Mouse (Mus musculus): ENCODE measurements around the gene Zfp583. TPM values are rescaled to one million over a fixed set of nuclear protein-coding genes. Genes with fewer than 3 reads are reported as not detected.

Gene Zfp583
- polyA plus RNA-seq, 1 experiment from 2014 or later: 5.8 TPM

DNA sequence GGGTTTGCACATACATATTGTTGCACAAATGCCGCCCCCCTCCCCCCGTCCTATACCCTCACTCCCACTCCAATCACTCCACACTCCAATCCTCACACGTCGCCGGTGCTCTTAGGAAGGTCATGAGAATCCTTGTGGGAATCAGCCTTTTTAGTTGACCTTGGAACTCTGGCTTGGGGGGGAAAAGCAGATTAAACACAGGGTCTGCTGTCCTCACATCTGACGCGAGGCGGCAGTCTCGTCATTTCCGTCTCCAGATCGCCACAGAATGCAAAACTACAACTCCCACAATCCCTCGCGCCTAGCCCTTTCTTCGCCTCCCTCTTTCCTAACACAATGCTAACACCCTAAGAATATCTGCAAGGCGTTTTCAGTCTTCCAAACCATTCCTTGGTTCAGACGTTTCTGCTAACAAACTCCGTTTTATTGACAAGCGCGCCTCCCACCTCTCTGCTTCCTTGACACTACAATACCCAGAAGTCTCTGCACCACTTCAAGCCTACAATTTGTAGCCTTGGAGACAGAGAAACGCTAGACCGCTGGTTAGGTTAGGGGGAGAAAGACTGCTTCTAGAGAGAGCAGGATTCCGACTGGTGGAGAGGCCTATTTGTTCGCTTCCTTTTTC is 47.5 kb downstream of the Zfp583 start:
- peak overlapping the region; percentile 42 for H3K4me3 ChIP-seq (ENCODE audit: low read depth, low read length)
- no peaks in the 10 kb centered on the region for H3K36me3 ChIP-seq (ENCODE audit: control insufficient read depth, insufficient read depth, low read length)
- no peaks in the 10 kb centered on the region for H3K27me3 ChIP-seq (ENCODE audit: control insufficient read depth, insufficient read depth, low read length)
- H3K4me2 ChIP-seq (replicated peaks; ENCODE audit: low read depth, low read length): peak overlapping the region; percentile 52
- H3K27ac ChIP-seq (ENCODE audit: low read length): peak overlapping the region; percentile 86
- 1% methylated on average over 23 of the region's 23 CpGs for WGBS
- H3K4me1 ChIP-seq (ENCODE audit: control insufficient read depth, insufficient read depth, low read length): peaks cover 5% of the 10 kb centered on the region; the same call in 1 of the 2 replicates
- H3K9me3 ChIP-seq (ENCODE audit: control insufficient read depth, low read depth, low read length): no peaks in the 10 kb centered on the region
- peak; percentile 60 for ATAC-seq (ENCODE audit: insufficient number of reproducible peaks, insufficient read depth, low FRiP score, low read depth)
- no peak overlapping the region; the same call in 1 of the 2 replicates for H3K9ac ChIP-seq (replicated peaks; ENCODE audit: low read depth, low read length)

DNA sequence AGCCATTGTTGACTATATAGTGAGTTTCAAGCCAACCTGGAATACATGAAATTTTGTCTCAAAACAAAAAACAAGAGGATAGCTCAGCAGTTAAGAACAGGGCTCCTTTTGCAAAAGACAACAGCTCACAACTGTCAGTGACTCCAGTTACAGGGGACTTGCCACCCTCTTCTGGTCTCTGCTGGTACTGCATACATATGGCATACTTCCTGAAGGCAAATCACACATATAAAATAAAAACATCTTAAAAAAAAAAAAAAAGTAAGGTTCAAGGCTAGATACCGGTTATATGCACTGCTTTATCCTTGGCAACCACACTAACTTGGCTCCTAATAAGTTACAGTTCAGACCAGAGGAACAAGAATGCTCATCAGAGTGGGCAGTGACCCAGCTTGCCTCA is 48.3 kb downstream of the Zfp583 start:
- Histone ChIP-seq H3K9ac (replicated peaks; ENCODE audit: low read depth, low read length) (no peak overlapping the region), H3K27ac (ENCODE audit: low read length) (no peak overlapping the region), H3K4me1 (ENCODE audit: control insufficient read depth, insufficient read depth, low read length) (peaks cover 5% of the 10 kb centered on the region; the same call in 1 of the 2 replicates), H3K36me3 (ENCODE audit: control insufficient read depth, insufficient read depth, low read length) (no peaks in the 10 kb centered on the region), H3K4me2 (replicated peaks; ENCODE audit: low read depth, low read length) (peak overlapping the region; percentile 52), H3K4me3 (ENCODE audit: low read depth, low read length) (peak overlapping the region; percentile 42), H3K27me3 (ENCODE audit: control insufficient read depth, insufficient read depth, low read length) (no peaks in the 10 kb centered on the region), H3K9me3 (ENCODE audit: control insufficient read depth, low read depth, low read length) (no peaks in the 10 kb centered on the region)
- 0% methylated on average over 1 of the region's 1 CpGs for WGBS
- no peak for ATAC-seq (ENCODE audit: insufficient number of reproducible peaks, insufficient read depth, low FRiP score, low read depth)

DNA sequence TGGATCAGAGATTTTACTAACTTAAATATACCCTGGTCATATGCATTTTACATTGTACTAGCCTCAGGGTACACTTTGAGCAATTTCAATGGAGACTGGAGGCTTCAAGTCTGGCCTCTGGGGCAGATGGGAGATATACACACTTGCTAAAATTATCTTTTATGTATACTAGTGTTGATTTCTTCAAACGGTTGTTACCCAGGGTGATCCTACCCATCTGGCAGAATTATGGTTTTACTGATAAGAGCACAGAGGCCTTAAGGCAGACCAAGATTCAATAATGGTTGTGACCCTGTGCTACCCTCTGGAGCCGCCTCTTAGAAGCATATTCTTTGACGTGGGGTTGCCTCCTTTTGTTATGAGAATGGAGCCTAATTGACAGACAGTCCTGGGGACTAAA is 53.2 kb downstream of the Zfp583 start:
- no peak overlapping the region for H3K4me3 ChIP-seq (ENCODE audit: low read depth, low read length)
- no peaks in the 10 kb centered on the region for H3K9me3 ChIP-seq (ENCODE audit: control insufficient read depth, low read depth, low read length)
- no peaks in the 10 kb centered on the region for H3K36me3 ChIP-seq (ENCODE audit: control insufficient read depth, insufficient read depth, low read length)
- WGBS: 28% methylated on average over 3 of the region's 3 CpGs
- no peak overlapping the region for H3K9ac ChIP-seq (replicated peaks; ENCODE audit: low read depth, low read length)
- no peaks in the 10 kb centered on the region for H3K27me3 ChIP-seq (ENCODE audit: control insufficient read depth, insufficient read depth, low read length)
- no peaks in the 10 kb centered on the region for H3K4me1 ChIP-seq (ENCODE audit: control insufficient read depth, insufficient read depth, low read length)
- no peak overlapping the region for H3K4me2 ChIP-seq (replicated peaks; ENCODE audit: low read depth, low read length)
- no peak for ATAC-seq (ENCODE audit: insufficient number of reproducible peaks, insufficient read depth, low FRiP score, low read depth)
- no peak overlapping the region for H3K27ac ChIP-seq (ENCODE audit: low read length)

DNA sequence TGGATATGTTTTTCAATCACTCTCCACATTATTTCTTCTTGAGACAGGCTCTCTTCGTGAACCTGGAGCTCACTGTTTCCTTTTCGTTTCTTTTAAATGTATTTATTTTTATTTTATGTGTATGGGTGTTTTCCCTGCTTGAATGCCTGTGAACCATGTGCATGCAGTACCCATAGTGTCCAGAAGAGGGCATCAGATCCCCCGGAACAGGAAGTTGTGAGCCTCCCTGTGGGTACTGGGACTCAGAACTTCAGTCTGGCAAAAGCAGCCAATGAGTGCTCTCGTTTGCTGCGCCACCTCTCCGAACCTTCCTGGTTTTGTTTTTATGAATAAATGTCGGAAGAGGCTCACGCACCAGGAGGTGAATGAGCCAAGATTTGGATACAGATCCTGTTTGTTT is 65.4 kb downstream of the Zfp583 start:
- Histone ChIP-seq H3K36me3 (ENCODE audit: control insufficient read depth, insufficient read depth, low read length) (no peaks in the 10 kb centered on the region), H3K4me2 (replicated peaks; ENCODE audit: low read depth, low read length) (no peak overlapping the region), H3K27ac (ENCODE audit: low read length) (no peak overlapping the region), H3K4me3 (ENCODE audit: low read depth, low read length) (no peak overlapping the region), H3K27me3 (ENCODE audit: control insufficient read depth, insufficient read depth, low read length) (no peaks in the 10 kb centered on the region), H3K9me3 (ENCODE audit: control insufficient read depth, low read depth, low read length) (no peaks in the 10 kb centered on the region), H3K9ac (replicated peaks; ENCODE audit: low read depth, low read length) (no peak overlapping the region), H3K4me1 (ENCODE audit: control insufficient read depth, insufficient read depth, low read length) (no peaks in the 10 kb centered on the region)
- WGBS: 67% methylated on average over 8 of the region's 8 CpGs
- ATAC-seq (ENCODE audit: insufficient number of reproducible peaks, insufficient read depth, low FRiP score, low read depth): no peak

Other genes with a start within 250 kb of the Zfp583 start
- 14.6 and 18.1 TPM in 2 replicates for gene Zfp787, start 175.3 kb downstream of the Zfp583 start, polyA plus RNA-seq (2014; fragmentation: Nextera tagmentation; extraction: Ambion mirVana)
- 43.5 and 52.4 TPM in 2 replicates for gene Zfp444, start 159.1 kb downstream of the Zfp583 start, polyA plus RNA-seq (2014; fragmentation: Nextera tagmentation; extraction: Ambion mirVana)
- gene Galp, start 134.2 kb downstream of the Zfp583 start, polyA plus RNA-seq (2014; fragmentation: Nextera tagmentation; extraction: Ambion mirVana): not detected in 2 replicates
- not detected in 2 replicates for gene Zscan5b, start 109.0 kb downstream of the Zfp583 start, polyA plus RNA-seq (2014; fragmentation: Nextera tagmentation; extraction: Ambion mirVana)
- not detected in 2 replicates for gene Epp13, start 78.6 kb downstream of the Zfp583 start, polyA plus RNA-seq (2014; fragmentation: Nextera tagmentation; extraction: Ambion mirVana)
- gene Zfp667, start 44.7 kb downstream of the Zfp583 start, polyA plus RNA-seq (2014; fragmentation: Nextera tagmentation; extraction: Ambion mirVana): 8.7 and 9.0 TPM in 2 replicates
- 2.1 and 2.3 TPM in 2 replicates for gene Gm3854, start 12.5 kb upstream of the Zfp583 start, polyA plus RNA-seq (2014; fragmentation: Nextera tagmentation; extraction: Ambion mirVana)
- gene Zfp78, start 32.0 kb upstream of the Zfp583 start, polyA plus RNA-seq (2014; fragmentation: Nextera tagmentation; extraction: Ambion mirVana): 3.3 and 4.5 TPM in 2 replicates
- 8.9 and 11.6 TPM in 2 replicates for gene Zfp28, start 52.0 kb upstream of the Zfp583 start, polyA plus RNA-seq (2014; fragmentation: Nextera tagmentation; extraction: Ambion mirVana)
- gene Smim17, start 67.4 kb upstream of the Zfp583 start, polyA plus RNA-seq (2014; fragmentation: Nextera tagmentation; extraction: Ambion mirVana): not detected in 2 replicates
- gene Gm20715, start 79.0 kb upstream of the Zfp583 start, polyA plus RNA-seq (2014; fragmentation: Nextera tagmentation; extraction: Ambion mirVana): not detected in 2 replicates
- gene Olfr1344, start 107.4 kb upstream of the Zfp583 start, polyA plus RNA-seq (2014; fragmentation: Nextera tagmentation; extraction: Ambion mirVana): 0.13 TPM in 1 of 2 replicates, not detected in the other
- gene Olfr1336, start 124.9 kb upstream of the Zfp583 start, polyA plus RNA-seq (2014; fragmentation: Nextera tagmentation; extraction: Ambion mirVana): not detected in 2 replicates
- gene Olfr1346, start 135.8 kb upstream of the Zfp583 start, polyA plus RNA-seq (2014; fragmentation: Nextera tagmentation; extraction: Ambion mirVana): not detected in 2 replicates
- gene Olfr5, start 155.7 kb upstream of the Zfp583 start, polyA plus RNA-seq (2014; fragmentation: Nextera tagmentation; extraction: Ambion mirVana): not detected in 2 replicates
- not detected in 2 replicates for gene Olfr1347, start 168.5 kb upstream of the Zfp583 start, polyA plus RNA-seq (2014; fragmentation: Nextera tagmentation; extraction: Ambion mirVana)
- gene Olfr1348, start 177.5 kb upstream of the Zfp583 start, polyA plus RNA-seq (2014; fragmentation: Nextera tagmentation; extraction: Ambion mirVana): not detected in 2 replicates
- not detected in 2 replicates for gene Olfr1349, start 191.7 kb upstream of the Zfp583 start, polyA plus RNA-seq (2014; fragmentation: Nextera tagmentation; extraction: Ambion mirVana)
- gene Olfr1350, start 233.6 kb upstream of the Zfp583 start, polyA plus RNA-seq (2014; fragmentation: Nextera tagmentation; extraction: Ambion mirVana): not detected in 2 replicates